Mouse (Mus musculus): Measurements from ENCODE around the gene Rbak. TPM values are rescaled to one million over a fixed set of nuclear protein-coding genes. Genes with fewer than 3 reads are reported as not detected.

The Rbak gene
- polyA plus RNA-seq, 1 experiment from 2014 or later = 1.5 TPM

GRCm38 (mm10) chr5:143175970-143176369 is 4.6 kb downstream of the Rbak start:
- peaks cover 7% of the 10 kb centered on the region for H3K4me1 ChIP-seq (ENCODE audit: insufficient read depth)
- no peak for TF ChIP-seq EP300 (IDR thresholded peaks at IDR 0.05; ENCODE audit: low read depth)
- TF ChIP-seq CTCF (IDR thresholded peaks at IDR 0.05; ENCODE audit: low read depth) = no peak
- no peak overlapping the region for H3K9ac ChIP-seq (replicated peaks)
- H3K27ac ChIP-seq (ENCODE audit: low read depth) = no peak overlapping the region
- no peak for ATAC-seq
- whole genome bisulfite sequencing (ENCODE audit: insufficient replicate concordance) = 70% methylated on average over 4 of the region's 4 CpGs
- no peak for DNase-seq
- no peak overlapping the region for H3K4me2 ChIP-seq (ENCODE audit: low read depth, low read length)
- peaks cover 7% of the 10 kb centered on the region for H3K9me3 ChIP-seq (ENCODE audit: low read length)
- peaks cover 47% of the 10 kb centered on the region for H3K36me3 ChIP-seq (replicated peaks; ENCODE audit: insufficient read depth, low read length)
- no peak overlapping the region for H3K4me3 ChIP-seq (ENCODE audit: low read depth, low read length)
- H3K27me3 ChIP-seq (ENCODE audit: insufficient read depth, low read length) = no peaks in the 10 kb centered on the region

GRCm38 (mm10) chr5:143165508-143166070 is 15.0 kb downstream of the Rbak start:
- no peak overlapping the region for H3K27ac ChIP-seq (ENCODE audit: low read depth)
- no peaks in the 10 kb centered on the region for H3K36me3 ChIP-seq (replicated peaks; ENCODE audit: insufficient read depth, low read length)
- peak overlapping the region; percentile 53 for H3K4me2 ChIP-seq (ENCODE audit: low read depth, low read length)
- no peak for TF ChIP-seq CTCF (IDR thresholded peaks at IDR 0.05; ENCODE audit: low read depth)
- TF ChIP-seq EP300 (IDR thresholded peaks at IDR 0.05; ENCODE audit: low read depth) = no peak
- H3K4me1 ChIP-seq (ENCODE audit: insufficient read depth) = peaks cover 6% of the 10 kb centered on the region
- 19% methylated on average over 18 of the region's 18 CpGs for WGBS (ENCODE audit: insufficient replicate concordance)
- ATAC-seq (peak; percentile 29; the same call in 1 of the 2 replicates), DNase-seq (peak; percentile 40)
- H3K9ac ChIP-seq (replicated peaks) = no peak overlapping the region
- no peaks in the 10 kb centered on the region for H3K27me3 ChIP-seq (ENCODE audit: insufficient read depth, low read length)
- H3K4me3 ChIP-seq (ENCODE audit: low read depth, low read length) = no peak overlapping the region
- H3K9me3 ChIP-seq (ENCODE audit: low read length) = no peaks in the 10 kb centered on the region

- Histone ChIP-seq H3K27me3 (ENCODE audit: insufficient read depth, low read length) (peaks cover 13% of the 10 kb centered on the region), H3K4me2 (ENCODE audit: low read depth, low read length) (no peak overlapping the region), H3K4me1 (ENCODE audit: insufficient read depth) (no peaks in the 10 kb centered on the region), H3K9ac (replicated peaks) (no peak overlapping the region), H3K9me3 (ENCODE audit: low read length) (no peaks in the 10 kb centered on the region; the same call in 1 of the 2 replicates), H3K36me3 (replicated peaks; ENCODE audit: insufficient read depth, low read length) (no peaks in the 10 kb centered on the region), H3K27ac (ENCODE audit: low read depth) (no peak overlapping the region), H3K4me3 (ENCODE audit: low read depth, low read length) (no peak overlapping the region)
- WGBS (ENCODE audit: insufficient replicate concordance) = 80% methylated on average over 3 of the region's 3 CpGs
- DNase-seq = no peak
- TF ChIP-seq CTCF (IDR thresholded peaks at IDR 0.05; ENCODE audit: low read depth) (no peak), EP300 (IDR thresholded peaks at IDR 0.05; ENCODE audit: low read depth) (no peak)
- ATAC-seq = no peak
Observed at GRCm38 (mm10) chr5:143155534-143155933, 25.0 kb downstream of the Rbak start.

- ATAC-seq (no peak), DNase-seq (no peak)
- Histone ChIP-seq H3K36me3 (replicated peaks; ENCODE audit: insufficient read depth, low read length) (no peaks in the 10 kb centered on the region), H3K27ac (ENCODE audit: low read depth) (no peak overlapping the region), H3K9ac (replicated peaks) (no peak overlapping the region), H3K27me3 (ENCODE audit: insufficient read depth, low read length) (peaks cover 9% of the 10 kb centered on the region; the same call in 1 of the 2 replicates), H3K4me2 (ENCODE audit: low read depth, low read length) (no peak overlapping the region), H3K4me1 (ENCODE audit: insufficient read depth) (no peaks in the 10 kb centered on the region), H3K4me3 (ENCODE audit: low read depth, low read length) (no peak overlapping the region), H3K9me3 (ENCODE audit: low read length) (peaks cover 5% of the 10 kb centered on the region)
- TF ChIP-seq CTCF (IDR thresholded peaks at IDR 0.05; ENCODE audit: low read depth) (no peak), EP300 (IDR thresholded peaks at IDR 0.05; ENCODE audit: low read depth) (no peak)
- WGBS (ENCODE audit: insufficient replicate concordance) = 78% methylated on average over 10 of the region's 10 CpGs
Observed at GRCm38 (mm10) chr5:143153756-143154155, 26.8 kb downstream of the Rbak start.

- Histone ChIP-seq H3K4me1 (ENCODE audit: insufficient read depth) (no peaks in the 10 kb centered on the region), H3K4me3 (ENCODE audit: low read depth, low read length) (no peak overlapping the region), H3K9ac (replicated peaks) (no peak overlapping the region), H3K27me3 (ENCODE audit: insufficient read depth, low read length) (no peaks in the 10 kb centered on the region), H3K9me3 (ENCODE audit: low read length) (peaks cover 5% of the 10 kb centered on the region), H3K4me2 (ENCODE audit: low read depth, low read length) (no peak overlapping the region), H3K27ac (ENCODE audit: low read depth) (no peak overlapping the region), H3K36me3 (replicated peaks; ENCODE audit: insufficient read depth, low read length) (no peaks in the 10 kb centered on the region)
- WGBS (ENCODE audit: insufficient replicate concordance) = 71% methylated on average over 2 of the region's 2 CpGs
- ATAC-seq (no peak), DNase-seq (no peak)
- TF ChIP-seq EP300 (IDR thresholded peaks at IDR 0.05; ENCODE audit: low read depth) = no peak
Observed at GRCm38 (mm10) chr5:143150044-143150443, 30.5 kb downstream of the Rbak start.

GRCm38 (mm10) chr5:143149536-143149935 is 31.0 kb downstream of the Rbak start:
- no peak for DNase-seq
- H3K9me3 ChIP-seq (ENCODE audit: low read length) = peaks cover 5% of the 10 kb centered on the region
- no peaks in the 10 kb centered on the region for H3K27me3 ChIP-seq (ENCODE audit: insufficient read depth, low read length)
- no peak for ATAC-seq
- H3K4me2 ChIP-seq (ENCODE audit: low read depth, low read length) = no peak overlapping the region
- no peaks in the 10 kb centered on the region for H3K4me1 ChIP-seq (ENCODE audit: insufficient read depth)
- H3K36me3 ChIP-seq (replicated peaks; ENCODE audit: insufficient read depth, low read length) = no peaks in the 10 kb centered on the region
- 0 out of 2 replicates have a peak, but pooled peaks have one; percentile 21 for TF ChIP-seq CTCF (IDR thresholded peaks at IDR 0.05; ENCODE audit: low read depth)
- TF ChIP-seq EP300 (IDR thresholded peaks at IDR 0.05; ENCODE audit: low read depth) = no peak
- H3K9ac ChIP-seq (replicated peaks) = no peak overlapping the region
- no peak overlapping the region for H3K4me3 ChIP-seq (ENCODE audit: low read depth, low read length)
- WGBS (ENCODE audit: insufficient replicate concordance) = 72% methylated on average over 2 of the region's 2 CpGs
- no peak overlapping the region for H3K27ac ChIP-seq (ENCODE audit: low read depth)

Measured in liver, postnatal 0 days (tissue).